Mouse (Mus musculus): Measurements from ENCODE around the gene Ltb4r1. TPM values are rescaled to one million over a fixed set of nuclear protein-coding genes. Genes with fewer than 3 reads are reported as not detected.
A peak's percentile ranks its signal among the peaks of the same experiment; 100 is the strongest.

The Ltb4r1 gene
- total RNA-seq, 2 experiments from 2014 or later: not detected

GRCm38 (mm10) chr14:55781310-55781709, 15.5 kb downstream of the Ltb4r1 start:
- intact Hi-C loops (cut with DNase I): loop anchor here (2.0 to 5.0 kb wide), 2 partner anchors 81 to 136 kb away; no protein-coding TSS in a partner anchor
- DNase-seq: peak in 1 of 2 experiments; percentile 35

- no peak for DNase-seq
- intact Hi-C loops (cut with DNase I): loop anchor here (5.0 kb wide), 1 partner anchor 135 kb away; no protein-coding TSS in a partner anchor
Measured at GRCm38 (mm10) chr14:55782361-55782960, 16.7 kb downstream of the Ltb4r1 start.

GRCm38 (mm10) chr14:55783171-55783957, 17.6 kb downstream of the Ltb4r1 start:
- DNase-seq: no peak
- intact Hi-C loops (cut with DNase I): loop anchor here (5.0 kb wide), 1 partner anchor 134 kb away; no protein-coding TSS in a partner anchor

GRCm38 (mm10) chr14:55783958-55784235, 18.1 kb downstream of the Ltb4r1 start, which contains the start of gene Adcy4:
Adcy4 (minus strand) TSS chr14:55784095.
- no peak for DNase-seq
- intact Hi-C loops (cut with DNase I): loop anchor here (5.0 kb wide), 1 partner anchor 133 kb away; no protein-coding TSS in a partner anchor

- no peak for DNase-seq
Measured at GRCm38 (mm10) chr14:55785195-55785594, 19.4 kb downstream of the Ltb4r1 start.

GRCm38 (mm10) chr14:55787731-55788130, 22.0 kb downstream of the Ltb4r1 start:
- intact Hi-C loops (cut with DNase I): no loop called here
- no peak for DNase-seq

More at GRCm38 (mm10) chr14:55785195-55785594, 19.4 kb downstream of the Ltb4r1 start:
- intact Hi-C loops (cut with DNase I): no loop called here

GRCm38 (mm10) chr14:55788256-55789050, 22.7 kb downstream of the Ltb4r1 start, which contains the start of gene Ripk3:
Ripk3 (minus strand) TSS chr14:55788865.
- intact Hi-C loops (cut with DNase I): no loop called here
- DNase-seq: no peak

GRCm38 (mm10) chr14:55793461-55793860, 27.7 kb downstream of the Ltb4r1 start:
- no peak for DNase-seq
- intact Hi-C loops (cut with DNase I): no loop called here

- intact Hi-C loops (cut with DNase I): no loop called here
- DNase-seq: no peak
Measured at GRCm38 (mm10) chr14:55793946-55794345, 28.2 kb downstream of the Ltb4r1 start.

GRCm38 (mm10) chr14:55795380-55796163, 29.8 kb downstream of the Ltb4r1 start:
- DNase-seq: no peak
- intact Hi-C loops (cut with DNase I): no loop called here

- DNase-seq: peak in 1 of 2 experiments; percentile 71
- intact Hi-C loops (cut with DNase I): no loop called here
Measured at GRCm38 (mm10) chr14:55814885-55815284, 49.1 kb downstream of the Ltb4r1 start.

- intact Hi-C loops (cut with DNase I): no loop called here
- peak; percentile 44 to 52 for DNase-seq
Measured at GRCm38 (mm10) chr14:55815310-55815751, 49.6 kb downstream of the Ltb4r1 start.

Other genes starting within 250 kb of the Ltb4r1 start
- not detected for gene Nrl, start 241.0 kb upstream of the Ltb4r1 start, total RNA-seq (2021)
- gene Pck2, start 225.7 kb upstream of the Ltb4r1 start, total RNA-seq (2021): 1 to 10 TPM; 4.2 to 4.5 TPM
- gene Dcaf11, start 206.0 kb upstream of the Ltb4r1 start, total RNA-seq (2021): 100 to 1,000 TPM; 102 to 123 TPM
- not detected for gene A730061H03Rik, start 205.6 kb upstream of the Ltb4r1 start, total RNA-seq (2021)
- gene Fitm1, start 190.3 kb upstream of the Ltb4r1 start, total RNA-seq (2021): 100 to 1,000 TPM; 296 to 299 TPM
- gene Psme1, start 187.8 kb upstream of the Ltb4r1 start, total RNA-seq (2021): 10 to 100 TPM; 67.4 to 69.7 TPM
- gene Emc9, start 180.7 kb upstream of the Ltb4r1 start, total RNA-seq (2021): 10 to 100 TPM; 29.6 to 34.6 TPM
- 10 to 100 TPM; 55.2 to 59.5 TPM for gene Psme2, start 174.8 kb upstream of the Ltb4r1 start, total RNA-seq (2021)
- 10 to 100 TPM; 18.8 to 19.6 TPM for gene Rnf31, start 174.3 kb upstream of the Ltb4r1 start, total RNA-seq (2021)
- 1 to 10 TPM; 4.1 to 4.6 TPM for gene Irf9, start 162.4 kb upstream of the Ltb4r1 start, total RNA-seq (2021)
- not detected for gene Rec8, start 147.9 kb upstream of the Ltb4r1 start, total RNA-seq (2021)
- 10 to 100 TPM; 62.1 to 66.9 TPM for gene Ipo4, start 130.0 kb upstream of the Ltb4r1 start, total RNA-seq (2021)
- 1 to 10 TPM in 1 of 2 experiments, not detected in 1; 1.0 TPM for gene Gm49378, start 128.1 kb upstream of the Ltb4r1 start, total RNA-seq (2021)
- gene Tm9sf1, start 122.2 kb upstream of the Ltb4r1 start, total RNA-seq (2021): 10 to 100 TPM; 15.0 to 15.2 TPM
- gene Tssk4, start 115.8 kb upstream of the Ltb4r1 start, total RNA-seq (2021): under 1 TPM in 1 of 2 experiments, not detected in 1; 0.23 TPM
- 10 to 100 TPM; 14.2 to 16.8 TPM for gene Mdp1, start 105.5 kb upstream of the Ltb4r1 start, total RNA-seq (2021)
- gene Gmpr2, start 94.0 kb upstream of the Ltb4r1 start, total RNA-seq (2021): 1 to 10 TPM; 1.9 to 2.6 TPM
- 100 to 1,000 TPM; 174 to 184 TPM for gene Nedd8, start 93.8 kb upstream of the Ltb4r1 start, total RNA-seq (2021)
- gene Tinf2, start 84.1 kb upstream of the Ltb4r1 start, total RNA-seq (2021): 10 to 100 TPM in 1 of 2 experiments, 1 to 10 TPM in 1; 9.4 to 10.8 TPM
- gene Tgm1, start 52.0 kb upstream of the Ltb4r1 start, total RNA-seq (2021): not detected
- gene Rabggta, start 43.7 kb upstream of the Ltb4r1 start, total RNA-seq (2021): 1 to 10 TPM; 8.9 to 9.4 TPM
- gene Dhrs1, start 20.3 kb upstream of the Ltb4r1 start, total RNA-seq (2021): 10 to 100 TPM; 27.3 to 35.9 TPM
- gene Nop9, start 20.3 kb upstream of the Ltb4r1 start, total RNA-seq (2021): 10 to 100 TPM; 10.5 to 11.8 TPM
- not detected for gene Cideb, start 7.5 kb upstream of the Ltb4r1 start, total RNA-seq (2021)
- not detected for gene Ltb4r2, start 4.5 kb upstream of the Ltb4r1 start, total RNA-seq (2021)
- 1 to 10 TPM; 5.3 to 6.5 TPM for gene Adcy4, start 18.1 kb downstream of the Ltb4r1 start, total RNA-seq (2021)
- gene Ripk3, start 22.9 kb downstream of the Ltb4r1 start, total RNA-seq (2021): under 1 TPM; 0.59 to 0.67 TPM
- gene Nfatc4, start 57.2 kb downstream of the Ltb4r1 start, total RNA-seq (2021): 1 to 10 TPM; 3.3 TPM
- gene Nynrin, start 88.0 kb downstream of the Ltb4r1 start, total RNA-seq (2021): 1 to 10 TPM; 2.1 to 2.7 TPM
- not detected for gene Cbln3, start 118.4 kb downstream of the Ltb4r1 start, total RNA-seq (2021)
- gene Khnyn, start 119.0 kb downstream of the Ltb4r1 start, total RNA-seq (2021): 1 to 10 TPM; 6.0 to 7.5 TPM
- gene Sdr39u1, start 134.3 kb downstream of the Ltb4r1 start, total RNA-seq (2021): 100 to 1,000 TPM; 111 to 122 TPM
- 1 to 10 TPM; 2.3 to 2.7 TPM for gene Cma1, start 178.7 kb downstream of the Ltb4r1 start, total RNA-seq (2021)
- not detected for gene Cma2, start 185.0 kb downstream of the Ltb4r1 start, total RNA-seq (2021)